Mouse (Mus musculus): Measurements from ENCODE around the gene Igf2. TPM values are rescaled to one million over a fixed set of nuclear protein-coding genes. Genes with fewer than 3 reads are reported as not detected.

Gene Igf2
- total and polyA plus RNA-seq, 2 experiments from 2014 or later: 213 to 380 TPM

GRCm38 (mm10) chr7:142666109-142666508 lies 507 bp downstream of the Igf2 start:
- H3K9me3 ChIP-seq (ENCODE audit: low read length): no peaks in the 10 kb centered on the region
- no peak overlapping the region for H3K9ac ChIP-seq (replicated peaks; ENCODE audit: low read length, poor library complexity, severe bottlenecking)
- TF ChIP-seq CTCF (IDR thresholded peaks at IDR 0.05): no peak
- no peak overlapping the region for H3K27ac ChIP-seq (ENCODE audit: low read depth, low read length)
- no peaks in the 10 kb centered on the region for H3K36me3 ChIP-seq (ENCODE audit: insufficient read depth, low read length)
- H3K27me3 ChIP-seq (ENCODE audit: insufficient read depth, low read length): peaks cover 52% of the 10 kb centered on the region
- WGBS: 77% methylated on average over 4 of the region's 4 CpGs
- no peaks in the 10 kb centered on the region for H3K4me1 ChIP-seq (ENCODE audit: insufficient read depth, low read length)
- no peak for DNase-seq (ENCODE audit: low spot score)
- no peak overlapping the region for H3K4me3 ChIP-seq (ENCODE audit: low read depth, low read length)
- ATAC-seq (ENCODE audit: low FRiP score): no peak
- no peak overlapping the region for H3K4me2 ChIP-seq (ENCODE audit: low read depth, low read length, poor library complexity, severe bottlenecking)

- no peak for DNase-seq (ENCODE audit: low spot score)
- no peak for ATAC-seq (ENCODE audit: low FRiP score)
- H3K36me3 ChIP-seq (ENCODE audit: insufficient read depth, low read length): no peaks in the 10 kb centered on the region
- no peaks in the 10 kb centered on the region for H3K4me1 ChIP-seq (ENCODE audit: insufficient read depth, low read length)
- H3K27me3 ChIP-seq (ENCODE audit: insufficient read depth, low read length): peaks cover 59% of the 10 kb centered on the region
- H3K4me2 ChIP-seq (ENCODE audit: low read depth, low read length, poor library complexity, severe bottlenecking): no peak overlapping the region
- no peaks in the 10 kb centered on the region for H3K9me3 ChIP-seq (ENCODE audit: low read length)
- 54% methylated on average over 5 of the region's 5 CpGs for WGBS
- TF ChIP-seq CTCF (IDR thresholded peaks at IDR 0.05): no peak
- H3K9ac ChIP-seq (replicated peaks; ENCODE audit: low read length, poor library complexity, severe bottlenecking): no peak overlapping the region
- H3K27ac ChIP-seq (ENCODE audit: low read depth, low read length): no peak overlapping the region
- H3K4me3 ChIP-seq (ENCODE audit: low read depth, low read length): no peak overlapping the region
These were observed 1.3 kb downstream of the Igf2 start for GRCm38 (mm10) chr7:142665364-142665763.

GRCm38 (mm10) chr7:142664465-142665029 lies 2.1 kb downstream of the Igf2 start:
- Histone ChIP-seq H3K4me1 (ENCODE audit: insufficient read depth, low read length) (no peaks in the 10 kb centered on the region), H3K27ac (ENCODE audit: low read depth, low read length) (no peak overlapping the region), H3K9ac (replicated peaks; ENCODE audit: low read length, poor library complexity, severe bottlenecking) (no peak overlapping the region), H3K9me3 (ENCODE audit: low read length) (no peaks in the 10 kb centered on the region), H3K27me3 (ENCODE audit: insufficient read depth, low read length) (peaks cover 68% of the 10 kb centered on the region), H3K4me3 (ENCODE audit: low read depth, low read length) (no peak overlapping the region), H3K36me3 (ENCODE audit: insufficient read depth, low read length) (no peaks in the 10 kb centered on the region), H3K4me2 (ENCODE audit: low read depth, low read length, poor library complexity, severe bottlenecking) (no peak overlapping the region)
- WGBS: 10% methylated on average over 9 of the region's 9 CpGs
- DNase-seq (ENCODE audit: low spot score) (no peak), ATAC-seq (ENCODE audit: low FRiP score) (no peak)
- TF ChIP-seq CTCF (IDR thresholded peaks at IDR 0.05): no peak

- no peak for TF ChIP-seq CTCF (IDR thresholded peaks at IDR 0.05)
- Histone ChIP-seq H3K36me3 (ENCODE audit: insufficient read depth, low read length) (no peaks in the 10 kb centered on the region), H3K4me1 (ENCODE audit: insufficient read depth, low read length) (no peaks in the 10 kb centered on the region), H3K4me3 (ENCODE audit: low read depth, low read length) (peak overlapping the region; percentile 12; the same call in 1 of the 2 replicates), H3K9me3 (ENCODE audit: low read length) (no peaks in the 10 kb centered on the region), H3K9ac (replicated peaks; ENCODE audit: low read length, poor library complexity, severe bottlenecking) (no peak overlapping the region), H3K27ac (ENCODE audit: low read depth, low read length) (no peak overlapping the region), H3K4me2 (ENCODE audit: low read depth, low read length, poor library complexity, severe bottlenecking) (peak overlapping the region; percentile 24; the same call in 1 of the 2 replicates), H3K27me3 (ENCODE audit: insufficient read depth, low read length) (peaks cover 73% of the 10 kb centered on the region)
- no peak for ATAC-seq (ENCODE audit: low FRiP score)
- no peak for DNase-seq (ENCODE audit: low spot score)
- WGBS: under 1% methylated on average over 47 of the region's 53 CpGs
These were observed 2.6 kb downstream of the Igf2 start for GRCm38 (mm10) chr7:142663931-142664421.

- Histone ChIP-seq H3K4me2 (ENCODE audit: low read depth, low read length, poor library complexity, severe bottlenecking) (no peak overlapping the region), H3K9me3 (ENCODE audit: low read length) (no peaks in the 10 kb centered on the region), H3K9ac (replicated peaks; ENCODE audit: low read length, poor library complexity, severe bottlenecking) (no peak overlapping the region), H3K4me3 (ENCODE audit: low read depth, low read length) (no peak overlapping the region), H3K27ac (ENCODE audit: low read depth, low read length) (no peak overlapping the region), H3K27me3 (ENCODE audit: insufficient read depth, low read length) (peaks cover 82% of the 10 kb centered on the region), H3K36me3 (ENCODE audit: insufficient read depth, low read length) (no peaks in the 10 kb centered on the region), H3K4me1 (ENCODE audit: insufficient read depth, low read length) (no peaks in the 10 kb centered on the region)
- 7% methylated on average over 5 of the region's 5 CpGs for WGBS
- DNase-seq (ENCODE audit: low spot score): no peak
- ATAC-seq (ENCODE audit: low FRiP score): no peak
- TF ChIP-seq CTCF (IDR thresholded peaks at IDR 0.05): no peak
These were observed 3.5 kb downstream of the Igf2 start for GRCm38 (mm10) chr7:142663151-142663550.

- Histone ChIP-seq H3K9me3 (ENCODE audit: low read length) (no peaks in the 10 kb centered on the region), H3K4me1 (ENCODE audit: insufficient read depth, low read length) (no peaks in the 10 kb centered on the region), H3K9ac (replicated peaks; ENCODE audit: low read length, poor library complexity, severe bottlenecking) (no peak overlapping the region), H3K27me3 (ENCODE audit: insufficient read depth, low read length) (peaks cover 94% of the 10 kb centered on the region), H3K27ac (ENCODE audit: low read depth, low read length) (no peak overlapping the region), H3K4me3 (ENCODE audit: low read depth, low read length) (no peak overlapping the region), H3K4me2 (ENCODE audit: low read depth, low read length, poor library complexity, severe bottlenecking) (no peak overlapping the region), H3K36me3 (ENCODE audit: insufficient read depth, low read length) (no peaks in the 10 kb centered on the region)
- DNase-seq (ENCODE audit: low spot score) (no peak), ATAC-seq (ENCODE audit: low FRiP score) (no peak)
- TF ChIP-seq CTCF (IDR thresholded peaks at IDR 0.05): no peak
These were observed 4.8 kb downstream of the Igf2 start for GRCm38 (mm10) chr7:142661811-142662210.

All from midbrain, postnatal 0 days (tissue).